Mouse (Mus musculus): ENCODE results near the gene Apobec3. TPM values are rescaled to one million over a fixed set of nuclear protein-coding genes. Genes with fewer than 3 reads are reported as not detected.

Gene Apobec3
- polyA plus RNA-seq, 1 experiment from 2014 or later, result 19.8 TPM

DNA sequence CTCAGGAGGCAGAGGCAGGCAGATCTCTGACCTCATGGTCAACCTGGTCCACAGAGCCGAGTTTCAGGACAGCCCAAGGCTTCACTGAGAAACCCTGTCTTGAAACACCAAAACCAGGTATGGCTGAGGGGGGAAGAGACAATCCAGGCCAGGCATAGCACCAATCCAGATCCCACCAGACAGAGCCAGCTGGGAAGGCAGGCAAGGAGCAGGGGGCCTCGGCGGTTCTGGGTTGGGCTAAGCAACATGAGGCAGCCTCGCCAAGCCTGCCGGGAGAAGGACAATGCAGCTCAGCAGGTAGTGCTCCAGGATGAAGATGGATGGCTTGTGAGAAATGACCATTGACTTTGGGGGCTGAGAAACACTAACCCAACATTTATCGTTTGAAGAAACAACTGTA, 51.1 kb downstream of the Apobec3 start:
- WGBS, result 81% methylated on average over 6 of the region's 6 CpGs
- Histone ChIP-seq H3K9ac (no peak overlapping the region), H3K4me3 (ENCODE audit: low read depth, low read length) (no peak overlapping the region), H3K9me3 (ENCODE audit: low read depth, low read length) (no peaks in the 10 kb centered on the region), H3K4me2 (no peak overlapping the region), H3K27me3 (ENCODE audit: insufficient read depth, low read length) (no peaks in the 10 kb centered on the region), H3K4me1 (ENCODE audit: insufficient read depth) (no peaks in the 10 kb centered on the region), H3K36me3 (ENCODE audit: insufficient read depth) (no peaks in the 10 kb centered on the region), H3K27ac (ENCODE audit: low read depth) (no peak overlapping the region)
- ATAC-seq (ENCODE audit: insufficient read depth) (no peak), DNase-seq (no peak)
- TF ChIP-seq CTCF (IDR thresholded peaks at IDR 0.05; ENCODE audit: low read depth), result no peak

DNA sequence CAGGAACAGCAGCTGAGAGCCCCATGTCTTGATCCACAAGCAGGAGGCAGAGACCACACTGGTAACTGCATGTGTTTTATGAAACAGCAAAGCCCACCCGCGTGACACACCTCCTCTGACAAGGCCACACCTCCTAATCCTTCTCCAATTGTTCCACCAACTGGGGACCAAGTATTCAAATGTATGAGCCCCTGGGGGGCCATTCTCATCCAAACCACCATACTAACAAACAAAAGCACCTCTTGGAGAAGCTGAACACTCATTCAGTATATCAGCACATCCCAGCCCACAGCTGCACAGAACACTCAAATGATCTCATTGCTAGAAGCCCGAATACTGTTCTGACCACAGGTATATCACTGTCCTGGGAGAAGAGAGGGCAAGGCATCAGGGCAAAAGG, 52.1 kb downstream of the Apobec3 start:
- H3K27ac ChIP-seq (ENCODE audit: low read depth), result no peak overlapping the region
- H3K36me3 ChIP-seq (ENCODE audit: insufficient read depth), result no peaks in the 10 kb centered on the region
- ATAC-seq (ENCODE audit: insufficient read depth) (no peak), DNase-seq (no peak)
- no peak for TF ChIP-seq CTCF (IDR thresholded peaks at IDR 0.05; ENCODE audit: low read depth)
- no peak overlapping the region for H3K4me2 ChIP-seq
- no peaks in the 10 kb centered on the region for H3K9me3 ChIP-seq (ENCODE audit: low read depth, low read length)
- H3K4me1 ChIP-seq (ENCODE audit: insufficient read depth), result no peaks in the 10 kb centered on the region
- no peak overlapping the region for H3K4me3 ChIP-seq (ENCODE audit: low read depth, low read length)
- no peak overlapping the region for H3K9ac ChIP-seq
- H3K27me3 ChIP-seq (ENCODE audit: insufficient read depth, low read length), result no peaks in the 10 kb centered on the region
- WGBS, result 84% methylated on average over 3 of the region's 3 CpGs

DNA sequence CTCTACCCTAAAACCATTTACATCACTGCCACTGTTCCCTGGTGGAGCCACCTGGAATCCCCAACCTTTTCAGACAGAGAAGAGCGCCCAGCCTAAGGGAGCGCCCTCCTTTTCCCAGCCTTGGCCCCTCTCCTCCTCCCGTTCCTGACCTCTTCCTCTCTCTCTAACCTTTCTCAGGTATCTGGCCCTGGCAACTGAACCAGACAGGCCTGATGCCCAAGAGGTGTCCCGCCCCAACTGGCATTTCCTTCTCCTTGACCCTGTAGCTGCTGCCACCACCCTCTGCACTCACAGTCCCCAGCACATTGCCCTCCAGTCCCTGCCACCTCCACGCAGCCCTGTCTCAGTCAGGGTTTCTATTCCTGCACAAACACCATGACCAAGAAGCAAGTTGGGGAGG, 53.5 kb downstream of the Apobec3 start:
- no peak for TF ChIP-seq CTCF (IDR thresholded peaks at IDR 0.05; ENCODE audit: low read depth)

DNA sequence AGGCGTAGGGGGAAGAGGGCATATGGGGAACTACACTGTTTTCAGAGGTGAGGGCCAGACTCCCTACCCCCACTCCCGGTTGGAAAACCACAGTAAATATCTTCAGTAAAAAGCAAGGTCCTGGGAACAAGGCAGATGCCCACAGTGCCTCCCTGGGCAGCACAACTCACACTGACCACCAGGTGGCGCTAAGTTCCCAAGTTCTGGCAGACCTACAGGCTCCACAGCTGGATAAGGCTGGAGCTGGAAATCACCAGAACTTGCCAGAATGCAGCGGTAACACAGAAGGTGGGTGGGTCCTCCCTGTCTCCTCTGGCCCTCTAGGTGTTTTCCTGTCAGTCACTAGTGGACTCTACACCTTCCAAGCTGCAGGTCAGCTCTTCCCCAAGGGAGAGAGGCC, 54.6 kb downstream of the Apobec3 start:
- H3K4me3 ChIP-seq (ENCODE audit: low read depth, low read length), result no peak overlapping the region
- H3K27ac ChIP-seq (ENCODE audit: low read depth), result no peak overlapping the region
- no peaks in the 10 kb centered on the region for H3K27me3 ChIP-seq (ENCODE audit: insufficient read depth, low read length)
- no peaks in the 10 kb centered on the region for H3K9me3 ChIP-seq (ENCODE audit: low read depth, low read length)
- DNase-seq, result peak; percentile 97
- H3K4me2 ChIP-seq, result no peak overlapping the region
- TF ChIP-seq CTCF (IDR thresholded peaks at IDR 0.05; ENCODE audit: low read depth), result peak; percentile 99
- H3K9ac ChIP-seq, result no peak overlapping the region
- peaks cover 10% of the 10 kb centered on the region for H3K4me1 ChIP-seq (ENCODE audit: insufficient read depth)
- 8% methylated on average over 4 of the region's 4 CpGs for WGBS
- ATAC-seq (ENCODE audit: insufficient read depth), result peak; percentile 76
- H3K36me3 ChIP-seq (ENCODE audit: insufficient read depth), result no peaks in the 10 kb centered on the region

More for the DNA sequence above, 53.5 kb downstream of the Apobec3 start:
- Histone ChIP-seq H3K27ac (ENCODE audit: low read depth) (no peak overlapping the region), H3K4me1 (ENCODE audit: insufficient read depth) (peaks cover 4% of the 10 kb centered on the region; the same call in 1 of the 2 replicates), H3K4me3 (ENCODE audit: low read depth, low read length) (no peak overlapping the region), H3K9ac (no peak overlapping the region), H3K36me3 (ENCODE audit: insufficient read depth) (no peaks in the 10 kb centered on the region), H3K27me3 (ENCODE audit: insufficient read depth, low read length) (no peaks in the 10 kb centered on the region), H3K9me3 (ENCODE audit: low read depth, low read length) (no peaks in the 10 kb centered on the region), H3K4me2 (no peak overlapping the region)
- ATAC-seq (ENCODE audit: insufficient read depth) (no peak), DNase-seq (no peak)
- WGBS, result 71% methylated on average over 5 of the region's 5 CpGs

DNA sequence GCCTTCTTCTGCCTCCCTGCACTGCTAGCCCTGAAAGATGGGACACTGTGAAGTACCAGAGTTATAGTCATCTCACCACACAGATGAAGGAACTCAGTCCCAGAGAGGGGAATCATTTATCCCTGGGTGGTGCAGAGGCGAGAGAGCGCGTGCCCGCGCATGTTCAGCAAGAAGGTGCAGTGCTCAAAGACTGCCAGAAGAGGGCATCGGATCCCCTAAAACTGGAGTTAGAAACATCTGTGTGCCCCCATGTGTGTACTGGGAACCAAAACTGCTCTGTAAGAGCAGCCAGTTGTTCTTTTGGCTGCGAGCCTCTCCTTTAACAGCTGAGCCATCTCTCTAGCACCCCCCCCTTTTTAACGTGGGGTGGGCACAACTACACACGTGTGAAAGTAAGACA, 55.3 kb downstream of the Apobec3 start:
- DNase-seq, result peak; percentile 54
- peak; percentile 61 for TF ChIP-seq CTCF (IDR thresholded peaks at IDR 0.05; ENCODE audit: low read depth)
- no peak overlapping the region for H3K4me2 ChIP-seq
- H3K4me1 ChIP-seq (ENCODE audit: insufficient read depth), result peaks cover 17% of the 10 kb centered on the region
- no peak overlapping the region for H3K27ac ChIP-seq (ENCODE audit: low read depth)
- no peaks in the 10 kb centered on the region for H3K9me3 ChIP-seq (ENCODE audit: low read depth, low read length)
- H3K27me3 ChIP-seq (ENCODE audit: insufficient read depth, low read length), result no peaks in the 10 kb centered on the region
- H3K4me3 ChIP-seq (ENCODE audit: low read depth, low read length), result no peak overlapping the region
- no peak overlapping the region for H3K9ac ChIP-seq
- 56% methylated on average over 9 of the region's 9 CpGs for WGBS
- no peaks in the 10 kb centered on the region for H3K36me3 ChIP-seq (ENCODE audit: insufficient read depth)
- ATAC-seq (ENCODE audit: insufficient read depth), result no peak

DNA sequence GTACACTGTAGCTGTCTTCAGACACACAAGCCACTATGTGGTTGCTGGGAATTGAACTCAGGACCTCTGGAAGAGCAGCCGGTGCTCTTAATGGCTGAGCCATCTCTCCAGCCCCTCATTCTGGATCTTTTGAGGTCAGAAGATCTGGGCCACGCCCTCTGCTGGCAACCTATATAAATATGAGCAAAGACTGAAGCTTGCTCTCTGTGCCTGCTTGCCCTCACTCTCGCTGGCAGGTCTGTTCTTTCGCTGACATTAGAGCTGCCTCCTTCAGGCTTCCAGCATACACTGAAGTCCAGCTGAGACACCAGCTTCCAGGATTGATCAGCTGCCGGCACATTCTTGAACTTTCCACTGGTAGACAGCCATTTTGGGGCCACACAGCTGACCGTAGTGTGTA, 56.2 kb downstream of the Apobec3 start:
- H3K4me3 ChIP-seq (ENCODE audit: low read depth, low read length), result no peak overlapping the region
- H3K9ac ChIP-seq, result no peak overlapping the region
- WGBS, result 55% methylated on average over 6 of the region's 6 CpGs
- ATAC-seq (ENCODE audit: insufficient read depth) (no peak), DNase-seq (no peak)
- no peak for TF ChIP-seq CTCF (IDR thresholded peaks at IDR 0.05; ENCODE audit: low read depth)
- H3K27ac ChIP-seq (ENCODE audit: low read depth), result no peak overlapping the region
- H3K9me3 ChIP-seq (ENCODE audit: low read depth, low read length), result no peaks in the 10 kb centered on the region
- no peaks in the 10 kb centered on the region for H3K27me3 ChIP-seq (ENCODE audit: insufficient read depth, low read length)
- H3K36me3 ChIP-seq (ENCODE audit: insufficient read depth), result no peaks in the 10 kb centered on the region
- no peak overlapping the region for H3K4me2 ChIP-seq
- H3K4me1 ChIP-seq (ENCODE audit: insufficient read depth), result peaks cover 26% of the 10 kb centered on the region

DNA sequence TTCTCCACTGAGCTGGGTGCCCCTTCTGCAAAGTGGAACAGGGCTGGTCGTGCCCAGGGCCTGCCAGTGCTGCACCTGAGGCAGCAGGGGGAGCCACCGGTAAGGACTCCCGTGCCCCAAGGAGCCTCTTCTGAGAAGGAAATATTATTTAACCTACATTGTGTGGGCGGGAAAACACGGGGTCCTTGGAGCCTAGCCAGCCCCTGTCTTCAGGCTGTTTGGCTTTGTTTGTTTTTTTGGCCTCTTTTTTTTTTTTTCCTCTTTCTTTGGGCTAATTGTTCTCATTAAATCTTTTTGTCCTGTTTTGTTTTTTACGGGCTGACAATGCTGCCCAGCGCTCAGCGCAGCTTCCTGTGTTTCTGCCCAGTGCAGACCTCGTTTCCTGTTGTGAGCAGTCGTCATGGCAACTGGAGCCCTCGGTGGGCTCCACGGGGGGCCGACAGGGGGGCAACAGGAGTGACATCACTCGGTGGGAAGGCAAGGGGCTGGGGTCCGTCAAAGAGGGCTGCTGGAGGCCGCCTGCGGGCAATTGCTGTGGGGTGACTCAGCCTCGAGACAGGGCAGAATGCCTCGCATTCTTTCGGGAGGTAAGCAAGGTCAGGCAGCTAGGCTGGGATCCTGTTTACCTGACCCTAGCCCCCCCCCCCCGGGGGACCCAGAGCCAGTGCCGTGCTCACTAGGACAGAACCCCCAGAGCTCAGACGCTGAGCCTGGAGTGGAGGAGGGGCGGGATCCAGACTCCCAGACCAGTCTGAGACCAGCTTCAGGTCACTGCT, 59.0 kb downstream of the Apobec3 start:
- no peaks in the 10 kb centered on the region for H3K27me3 ChIP-seq (ENCODE audit: insufficient read depth, low read length)
- H3K9me3 ChIP-seq (ENCODE audit: low read depth, low read length), result no peaks in the 10 kb centered on the region
- peak; percentile 48 for ATAC-seq (ENCODE audit: insufficient read depth)
- H3K9ac ChIP-seq, result peak overlapping the region; percentile 29
- H3K4me3 ChIP-seq (ENCODE audit: low read depth, low read length), result peak overlapping the region; percentile 27
- peak overlapping the region; percentile 68 for H3K4me2 ChIP-seq
- WGBS, result under 1% methylated on average over 24 of the region's 24 CpGs
- peak overlapping the region; percentile 79 for H3K27ac ChIP-seq (ENCODE audit: low read depth)
- peaks cover 30% of the 10 kb centered on the region for H3K4me1 ChIP-seq (ENCODE audit: insufficient read depth)
- H3K36me3 ChIP-seq (ENCODE audit: insufficient read depth), result no peaks in the 10 kb centered on the region
- peak; percentile 80 for TF ChIP-seq CTCF (IDR thresholded peaks at IDR 0.05; ENCODE audit: low read depth)
- peak; percentile 83 for DNase-seq

Data from lung, embryonic 14.5 days (tissue).